ENCODE assay signal across 11 mouse cellular contexts in genomic region chr11:101518937-101519336, GRCm38 (mm10). TPM values are rescaled to one million over a fixed set of nuclear protein-coding genes. Genes with fewer than 3 reads are reported as not detected.
DNase-seq lines count a peak whose midpoint lies in the region; ATAC-seq and TF ChIP-seq lines count a peak whose summit lies in the region.
"Had no signal": no experiment of that assay in that cellular context is flagged by ENCODE, and none has a peak within 500 bp of the region (broad histone marks: within the 10 kb centered on the region; RNA-seq: fewer than 3 reads in every experiment).

No protein-coding gene starts in this region.

- H3K9ac ChIP-seq in midbrain, postnatal 0 days (replicated peaks; ENCODE audit: low read length, poor library complexity, severe bottlenecking), result no peak overlapping the region
- H3K9ac ChIP-seq in midbrain, embryonic 16.5 days (ENCODE audit: low read depth, low read length), result no peak overlapping the region
- H3K9ac ChIP-seq in neural tube, embryonic 15.5 days (replicated peaks), result no peak overlapping the region
- H3K9ac ChIP-seq: heart, embryonic 15.5 days; liver, embryonic 14.5 days had no signal

- TF ChIP-seq POLR2A in small intestine, adult 2 months (IDR thresholded peaks at IDR 0.05; ENCODE audit: low read depth, low read length), result no peak

- H3K4me2 ChIP-seq in midbrain, postnatal 0 days (ENCODE audit: low read depth, low read length, poor library complexity, severe bottlenecking), result no peak overlapping the region
- no peak overlapping the region for H3K4me2 ChIP-seq in midbrain, embryonic 16.5 days (ENCODE audit: low read length)
- H3K4me2 ChIP-seq in neural tube, embryonic 15.5 days, result no peak overlapping the region
- H3K4me2 ChIP-seq: heart, embryonic 15.5 days had no signal

- peak; percentile 72 for TF ChIP-seq CTCF in layer of hippocampus, adult 2 months (conservative IDR thresholded peaks at IDR 0.05)
- TF ChIP-seq CTCF in midbrain, postnatal 0 days (IDR thresholded peaks at IDR 0.05), result peak; percentile 59
- TF ChIP-seq CTCF in small intestine, adult 2 months (IDR thresholded peaks at IDR 0.05; ENCODE audit: extremely low read depth, insufficient read length, insufficient replicate concordance, low read depth, low read length), result peak; percentile 24; the same call in 1 of the 2 replicates

- H3K27ac ChIP-seq in layer of hippocampus, adult 2 months, result no peak overlapping the region
- no peak overlapping the region for H3K27ac ChIP-seq in midbrain, postnatal 0 days (ENCODE audit: low read depth, low read length)
- no peak overlapping the region for H3K27ac ChIP-seq in midbrain, embryonic 16.5 days (ENCODE audit: low read length)
- H3K27ac ChIP-seq in small intestine, adult 2 months (ENCODE audit: insufficient read depth, low read depth, low read length), result peak overlapping the region; percentile 30; the same call in 1 of the 2 replicates
- no peak overlapping the region for H3K27ac ChIP-seq in neural tube, embryonic 15.5 days (replicated peaks)
- H3K27ac ChIP-seq: heart, embryonic 15.5 days; liver, embryonic 14.5 days had no signal

- peak; percentile 20 to 29 for DNase-seq in cerebellum, postnatal 14 days
- DNase-seq in cerebellum, postnatal 36 days, result no peak
- DNase-seq in layer of hippocampus, adult 2 months (ENCODE audit: low spot score in 2 of 2), result peak in 1 of 2 experiments; percentile 36
- DNase-seq in layer of hippocampus, postnatal 36 days, result no peak
- DNase-seq in midbrain, postnatal 0 days (ENCODE audit: low spot score), result peak; percentile 50
- DNase-seq: B cell, adult 2 months had no signal

- H3K9me3 ChIP-seq in midbrain, postnatal 0 days (ENCODE audit: low read length), result no peaks in the 10 kb centered on the region
- H3K9me3 ChIP-seq in midbrain, embryonic 16.5 days (replicated peaks; ENCODE audit: control insufficient read depth, low read length, poor library complexity, severe bottlenecking), result no peaks in the 10 kb centered on the region
- no peaks in the 10 kb centered on the region for H3K9me3 ChIP-seq in neural tube, embryonic 15.5 days (replicated peaks)
- H3K9me3 ChIP-seq: heart, embryonic 15.5 days had no signal

- WGBS in midbrain, postnatal 0 days, result 78% methylated on average over 5 of the region's 5 CpGs
- WGBS in midbrain, embryonic 16.5 days, result 84% methylated on average over 5 of the region's 5 CpGs
- 66% methylated on average over 5 of the region's 5 CpGs for whole genome bisulfite sequencing in small intestine, adult 2 months
- WGBS in neural tube, embryonic 15.5 days, result 76% methylated on average over 5 of the region's 5 CpGs

- no peaks in the 10 kb centered on the region for H3K27me3 ChIP-seq in midbrain, postnatal 0 days (ENCODE audit: insufficient read depth, low read length)
- no peaks in the 10 kb centered on the region for H3K27me3 ChIP-seq in midbrain, embryonic 16.5 days (ENCODE audit: control insufficient read depth, insufficient read depth, low read depth, low read length)
- H3K27me3 ChIP-seq in small intestine, adult 2 months (ENCODE audit: control insufficient read depth, insufficient read depth, low read length), result no peaks in the 10 kb centered on the region
- H3K27me3 ChIP-seq in neural tube, embryonic 15.5 days (replicated peaks), result no peaks in the 10 kb centered on the region
- H3K27me3 ChIP-seq: heart, embryonic 15.5 days had no signal

- no peaks in the 10 kb centered on the region for H3K36me3 ChIP-seq in midbrain, postnatal 0 days (ENCODE audit: insufficient read depth, low read length)
- no peaks in the 10 kb centered on the region for H3K36me3 ChIP-seq in midbrain, embryonic 16.5 days (ENCODE audit: control insufficient read depth, insufficient read depth, low read length)
- no peaks in the 10 kb centered on the region for H3K36me3 ChIP-seq in small intestine, adult 2 months (ENCODE audit: control insufficient read depth, insufficient read depth, low read length)
- H3K36me3 ChIP-seq in neural tube, embryonic 15.5 days, result no peaks in the 10 kb centered on the region

- H3K4me1 ChIP-seq in midbrain, postnatal 0 days (ENCODE audit: insufficient read depth, low read length), result no peaks in the 10 kb centered on the region
- no peaks in the 10 kb centered on the region for H3K4me1 ChIP-seq in midbrain, embryonic 16.5 days (ENCODE audit: control insufficient read depth, insufficient read depth, low read length)
- peaks cover 6% of the 10 kb centered on the region; the same call in 1 of the 2 replicates for H3K4me1 ChIP-seq in small intestine, adult 2 months (ENCODE audit: control insufficient read depth, insufficient read depth, insufficient read length, low read length)
- no peaks in the 10 kb centered on the region for H3K4me1 ChIP-seq in neural tube, embryonic 15.5 days
- H3K4me1 ChIP-seq: heart, embryonic 15.5 days had no signal

- ATAC-seq in midbrain, postnatal 0 days (ENCODE audit: low FRiP score), result no peak
- no peak for ATAC-seq in midbrain, embryonic 16.5 days
- no peak for ATAC-seq in neural tube, embryonic 15.5 days (ENCODE audit: low FRiP score)

- no peak overlapping the region for H3K4me3 ChIP-seq in layer of hippocampus, adult 2 months
- H3K4me3 ChIP-seq in midbrain, postnatal 0 days (ENCODE audit: low read depth, low read length), result no peak overlapping the region
- no peak overlapping the region for H3K4me3 ChIP-seq in midbrain, embryonic 16.5 days (ENCODE audit: low read depth, low read length)
- no peak overlapping the region for H3K4me3 ChIP-seq in small intestine, adult 2 months (ENCODE audit: low read depth, low read length)
- H3K4me3 ChIP-seq in neural tube, embryonic 15.5 days (replicated peaks), result no peak overlapping the region
- H3K4me3 ChIP-seq: heart, embryonic 15.5 days had no signal

RNA-seq across cellular contexts. Expression of gene Brca1, which starts 32.8 kb away (rescaled TPM):
- total RNA-seq in layer of hippocampus, adult 2 months (2021), result 1 to 10 TPM; 1.3 TPM
- 1 to 10 TPM in 1 of 2 experiments, under 1 TPM in 1; 0.96 to 1.6 TPM for total RNA-seq in layer of hippocampus, postnatal 36 days (2021)
- 2.8 and 5.1 TPM in 2 replicates for total RNA-seq in midbrain, postnatal 0 days (2014; rRNA removed)
- polyA plus RNA-seq in midbrain, postnatal 0 days (2015; fragmentation: Nextera tagmentation; extraction: Ambion mirVana), result 0.84 and 0.90 TPM in 2 replicates
- 1.9 TPM in 2 replicates for polyA plus RNA-seq in midbrain, embryonic 16.5 days (2015; fragmentation: Nextera tagmentation; extraction: Ambion mirVana)
- polyA plus RNA-seq in small intestine, adult 2 months (2012; rRNA removed), result 0.24 and 1.0 TPM in 2 replicates
- polyA plus RNA-seq in neural tube, embryonic 15.5 days (2015; fragmentation: Nextera tagmentation; extraction: Ambion mirVana), result 1.4 and 4.1 TPM in 2 replicates

RNA-seq across cellular contexts. Expression of gene Nbr1, which starts 33.0 kb away (rescaled TPM):
- total RNA-seq in layer of hippocampus, adult 2 months (2021), result 100 to 1,000 TPM; 199 to 221 TPM
- total RNA-seq in layer of hippocampus, postnatal 36 days (2021), result 100 to 1,000 TPM; 142 to 194 TPM
- 121 and 128 TPM in 2 replicates for total RNA-seq in midbrain, postnatal 0 days (2014; rRNA removed)
- 56.3 and 59.7 TPM in 2 replicates for polyA plus RNA-seq in midbrain, postnatal 0 days (2015; fragmentation: Nextera tagmentation; extraction: Ambion mirVana)
- polyA plus RNA-seq in midbrain, embryonic 16.5 days (2015; fragmentation: Nextera tagmentation; extraction: Ambion mirVana), result 98.4 and 108 TPM in 2 replicates
- 47.4 and 116 TPM in 2 replicates for polyA plus RNA-seq in small intestine, adult 2 months (2012; rRNA removed)
- polyA plus RNA-seq in neural tube, embryonic 15.5 days (2015; fragmentation: Nextera tagmentation; extraction: Ambion mirVana), result 78.7 and 80.3 TPM in 2 replicates

RNA-seq across cellular contexts. Expression of gene Vat1, which starts 52.9 kb away (rescaled TPM):
- total RNA-seq in layer of hippocampus, adult 2 months (2021), result 10 to 100 TPM; 25.3 to 27.7 TPM
- 10 to 100 TPM; 28.0 to 28.2 TPM for total RNA-seq in layer of hippocampus, postnatal 36 days (2021)
- 313 and 334 TPM in 2 replicates for total RNA-seq in midbrain, postnatal 0 days (2014; rRNA removed)
- polyA plus RNA-seq in midbrain, postnatal 0 days (2015; fragmentation: Nextera tagmentation; extraction: Ambion mirVana), result 143 and 146 TPM in 2 replicates
- polyA plus RNA-seq in midbrain, embryonic 16.5 days (2015; fragmentation: Nextera tagmentation; extraction: Ambion mirVana), result 134 and 145 TPM in 2 replicates
- 92.5 and 272 TPM in 2 replicates for polyA plus RNA-seq in small intestine, adult 2 months (2012; rRNA removed)
- 95.4 and 105 TPM in 2 replicates for polyA plus RNA-seq in neural tube, embryonic 15.5 days (2015; fragmentation: Nextera tagmentation; extraction: Ambion mirVana)

RNA-seq across cellular contexts. Expression of gene Rnd2, which starts 54.1 kb away (rescaled TPM):
- total RNA-seq in layer of hippocampus, adult 2 months (2021), result 100 to 1,000 TPM; 113 to 122 TPM
- total RNA-seq in layer of hippocampus, postnatal 36 days (2021), result 100 to 1,000 TPM; 123 TPM
- total RNA-seq in midbrain, postnatal 0 days (2014; rRNA removed), result 90.5 and 96.3 TPM in 2 replicates
- 95.7 and 104 TPM in 2 replicates for polyA plus RNA-seq in midbrain, postnatal 0 days (2015; fragmentation: Nextera tagmentation; extraction: Ambion mirVana)
- polyA plus RNA-seq in midbrain, embryonic 16.5 days (2015; fragmentation: Nextera tagmentation; extraction: Ambion mirVana), result 67.7 and 76.5 TPM in 2 replicates
- 18.5 and 28.1 TPM in 2 replicates for polyA plus RNA-seq in small intestine, adult 2 months (2012; rRNA removed)
- polyA plus RNA-seq in neural tube, embryonic 15.5 days (2015; fragmentation: Nextera tagmentation; extraction: Ambion mirVana), result 63.6 and 71.7 TPM in 2 replicates

Comparison
In these comparisons a context has a peak if more than half of its experiments do, and no peak if none do; other contexts are left out.
1. DNase-seq: peak in cerebellum, postnatal 14 days (2 of 2) and midbrain, postnatal 0 days (single experiment); none in cerebellum, postnatal 36 days (0 of 2) and layer of hippocampus, postnatal 36 days (0 of 2).
2. Peak in every context shown above with its lines, with median percentiles within 50 percentile points of each other: CTCF ChIP-seq.